ENCODE assay signal across 24 mouse cellular contexts in the genomic region with DNA sequence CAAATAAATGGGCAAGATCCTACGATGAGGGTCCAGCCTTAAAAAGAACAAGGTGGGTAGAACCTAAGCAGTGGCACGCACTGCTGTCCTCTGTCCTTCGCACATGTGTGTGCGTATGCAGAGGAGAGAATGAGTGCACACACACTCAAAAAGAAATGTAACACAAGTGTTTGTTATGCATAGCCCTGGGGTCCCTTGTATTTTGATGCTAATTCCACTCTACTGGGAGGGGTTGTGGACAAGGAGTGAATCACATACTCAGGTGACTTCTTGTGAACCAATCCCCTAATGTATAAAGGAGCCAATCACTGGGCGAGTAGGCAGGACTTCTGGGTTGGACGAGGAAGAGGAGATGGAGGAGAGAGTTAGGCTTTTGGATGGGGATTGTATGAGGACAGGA. TPM values are rescaled to one million over a fixed set of nuclear protein-coding genes. Genes with fewer than 3 reads are reported as not detected.
DNase-seq lines count a peak whose midpoint lies in the region; ATAC-seq and TF ChIP-seq lines count a peak whose summit lies in the region.
"Had no signal": no experiment of that assay in that cellular context is flagged by ENCODE, and none has a peak within 500 bp of the region (broad histone marks: within the 10 kb centered on the region; RNA-seq: fewer than 3 reads in every experiment).

No protein-coding gene starts in this region.

- 90% methylated on average over 6 of the region's 6 CpGs for WGBS in midbrain, postnatal 0 days

- no peaks in the 10 kb centered on the region for H3K9me3 ChIP-seq in ES-Bruce4 (replicated peaks; ENCODE audit: control insufficient read depth, insufficient read depth, low read length, poor library complexity, severe bottlenecking)
- H3K9me3 ChIP-seq in ES-E14 (ENCODE audit: control insufficient read depth, insufficient read depth, low read depth, low read length): no peaks in the 10 kb centered on the region
- H3K9me3 ChIP-seq in midbrain, postnatal 0 days (ENCODE audit: low read length): no peaks in the 10 kb centered on the region
- H3K9me3 ChIP-seq: embryonic facial prominence, embryonic 15.5 days; forebrain, embryonic 12.5 days had no signal

- 0 out of 2 replicates have a peak overlapping the region, but pooled peaks have one; percentile 4 for H3K27ac ChIP-seq in ES-Bruce4 (ENCODE audit: insufficient read depth, low read length)
- no peak overlapping the region for H3K27ac ChIP-seq in ES-E14 (ENCODE audit: insufficient read depth, low read depth, low read length, poor library complexity, severe bottlenecking)
- H3K27ac ChIP-seq in midbrain, postnatal 0 days (ENCODE audit: low read depth, low read length): no peak overlapping the region
- H3K27ac ChIP-seq: embryonic facial prominence, embryonic 13.5 days; embryonic facial prominence, embryonic 15.5 days; forebrain, embryonic 12.5 days had no signal

- peak; percentile 28 for TF ChIP-seq POLR2A in ES-Bruce4 (IDR thresholded peaks at IDR 0.05; ENCODE audit: insufficient read depth, low read length)

- H3K9ac ChIP-seq in ES-Bruce4 (ENCODE audit: low read depth, poor library complexity, severe bottlenecking) (no peak overlapping the region), ES-E14 (ENCODE audit: insufficient read depth, low read depth, low read length, poor library complexity, severe bottlenecking) (no peak overlapping the region)
- no peak overlapping the region for H3K9ac ChIP-seq in midbrain, postnatal 0 days (replicated peaks; ENCODE audit: low read length, poor library complexity, severe bottlenecking)
- H3K9ac ChIP-seq: embryonic facial prominence, embryonic 13.5 days; embryonic facial prominence, embryonic 15.5 days; forebrain, embryonic 12.5 days had no signal

- in situ Hi-C loops in ES-E14 (cut with MboI; ENCODE audit: low sequenced_read_pairs in 2 of 2, unreplicated experiment in 2 of 2): no loop called here

- TF ChIP-seq EP300 in ES-Bruce4 (IDR thresholded peaks at IDR 0.05; ENCODE audit: insufficient read depth, low read depth, low read length): peak; percentile 43; the same call in 1 of the 2 replicates

- no peak for ATAC-seq in megakaryocyte, adult 5-6 weeks (ENCODE audit: poor library complexity, severe bottlenecking)
- ATAC-seq in midbrain, postnatal 0 days (ENCODE audit: low FRiP score): no peak
- ATAC-seq: forebrain, embryonic 14.5 days; forebrain, embryonic 16.5 days had no signal

- H3K36me3 ChIP-seq in ES-Bruce4 (ENCODE audit: control insufficient read depth, insufficient read depth, low read length, poor library complexity, severe bottlenecking): no peaks in the 10 kb centered on the region
- H3K36me3 ChIP-seq in ES-E14 (ENCODE audit: control insufficient read depth, insufficient read depth, low read length, poor library complexity, severe bottlenecking): no peaks in the 10 kb centered on the region
- no peaks in the 10 kb centered on the region for H3K36me3 ChIP-seq in midbrain, postnatal 0 days (ENCODE audit: insufficient read depth, low read length)
- H3K36me3 ChIP-seq: embryonic facial prominence, embryonic 13.5 days; embryonic facial prominence, embryonic 15.5 days; forebrain, embryonic 12.5 days had no signal

- no peaks in the 10 kb centered on the region for H3K27me3 ChIP-seq in ES-Bruce4 (ENCODE audit: control insufficient read depth, insufficient read depth, low read length, poor library complexity, severe bottlenecking)
- no peaks in the 10 kb centered on the region for H3K27me3 ChIP-seq in midbrain, postnatal 0 days (ENCODE audit: insufficient read depth, low read length)
- H3K27me3 ChIP-seq: embryonic facial prominence, embryonic 13.5 days; embryonic facial prominence, embryonic 15.5 days; forebrain, embryonic 12.5 days had no signal

- no peak overlapping the region for H3K4me2 ChIP-seq in midbrain, postnatal 0 days (ENCODE audit: low read depth, low read length, poor library complexity, severe bottlenecking)
- H3K4me2 ChIP-seq: embryonic facial prominence, embryonic 13.5 days; embryonic facial prominence, embryonic 15.5 days; forebrain, embryonic 12.5 days had no signal

- peak; percentile 16 for DNase-seq in testis, postnatal 10 days (ENCODE audit: low spot score)
- DNase-seq in testis, postnatal 14 days (ENCODE audit: low spot score): no peak
- peak; percentile 35 for DNase-seq in ES-E14 (ENCODE audit: low read depth, low spot score)
- DNase-seq in ZHBTc4 (ENCODE audit: low read depth, low spot score): peak; percentile 69
- no peak for DNase-seq in midbrain, postnatal 0 days (ENCODE audit: low spot score)
- DNase-seq in layer of hippocampus, postnatal 36 days: no peak
- DNase-seq: adrenal gland, adult 2 months; adrenal gland, postnatal 10 days; adrenal gland, postnatal 25 days; cerebellum, adult 11 months; cerebellum, adult 18-20 months; cerebellum, adult 8-10 months; cerebellum, adult 9-11 months; cerebellum, postnatal 14 days; cerebellum, postnatal 36 days; embryo, embryonic 11 days had no signal

- no peak overlapping the region for H3K4me3 ChIP-seq in ES-Bruce4 (ENCODE audit: low read depth, low read length)
- H3K4me3 ChIP-seq in ES-E14 (ENCODE audit: insufficient read depth in 1 of 2, low read depth in 1 of 2, low read length in 2 of 2, poor library complexity in 1 of 2, severe bottlenecking in 1 of 2): peak overlapping the region; percentile 56 to 74
- H3K4me3 ChIP-seq in midbrain, postnatal 0 days (ENCODE audit: low read depth, low read length): no peak overlapping the region
- H3K4me3 ChIP-seq: embryonic facial prominence, embryonic 13.5 days; embryonic facial prominence, embryonic 15.5 days; erythroblast, embryonic 14.5 days; forebrain, embryonic 12.5 days had no signal

- no peak for TF ChIP-seq CTCF in ES-Bruce4 (IDR thresholded peaks at IDR 0.05; ENCODE audit: low read depth, low read length)
- TF ChIP-seq CTCF in midbrain, postnatal 0 days (IDR thresholded peaks at IDR 0.05): no peak

- H3K4me1 ChIP-seq in ES-Bruce4 (ENCODE audit: control insufficient read depth, insufficient read depth, low read length) (peaks cover 3% of the 10 kb centered on the region), ES-E14 (ENCODE audit: control insufficient read depth in 2 of 2, insufficient read depth in 2 of 2, low read length in 2 of 2, poor library complexity in 1 of 2) (peaks cover 2 to 4% of the 10 kb centered on the region in 2 experiments; a peak in 2 of 4 replicates)
- no peaks in the 10 kb centered on the region for H3K4me1 ChIP-seq in midbrain, postnatal 0 days (ENCODE audit: insufficient read depth, low read length)
- H3K4me1 ChIP-seq: embryonic facial prominence, embryonic 13.5 days; embryonic facial prominence, embryonic 15.5 days; forebrain, embryonic 12.5 days had no signal

TF ChIP-seq in ES-E14, 5 proteins besides CTCF, POLR2A, EP300 and RAD21:
- TF ChIP-seq MAFK (IDR thresholded peaks at IDR 0.05; ENCODE audit: insufficient read depth, low read depth, low read length): no peak
- no peak for TF ChIP-seq CHD2 (IDR thresholded peaks at IDR 0.05; ENCODE audit: low read depth, low read length)
- no peak for TF ChIP-seq ZNF384 (IDR thresholded peaks at IDR 0.05; ENCODE audit: low read depth, low read length)
- no peak for TF ChIP-seq HCFC1 (IDR thresholded peaks at IDR 0.05; ENCODE audit: borderline replicate concordance, insufficient read depth, low read length)
- TF ChIP-seq ZC3H11A (IDR thresholded peaks at IDR 0.05; ENCODE audit: borderline replicate concordance, low read depth, low read length): no peak

RNA-seq across cellular contexts. Expression of gene Ank, which starts 44.9 kb away (rescaled TPM):
- 9.7 and 12.6 TPM in 2 replicates for polyA plus RNA-seq in ES-Bruce4 (2011; ENCODE audit: insufficient read depth, insufficient read length, low read depth, missing spikeins)
- 9.7 and 12.0 TPM in 2 replicates for total RNA-seq in ES-E14 (2012; rRNA removed)
- total RNA-seq in megakaryocyte, adult 5-6 weeks (2015): 44.6 and 46.5 TPM in 2 replicates
- total RNA-seq in megakaryocyte, adult 5-6 weeks (2017): 12.7 and 15.5 TPM in 2 replicates
- 24.1 and 28.4 TPM in 2 replicates for total RNA-seq in midbrain, postnatal 0 days (2014; rRNA removed)
- polyA plus RNA-seq in midbrain, postnatal 0 days (2015; fragmentation: Nextera tagmentation; extraction: Ambion mirVana): 15.7 and 15.8 TPM in 2 replicates
- 100 to 1,000 TPM; 156 to 161 TPM for total RNA-seq in layer of hippocampus, postnatal 36 days (2021)

Comparison
In these comparisons a context has a peak if more than half of its experiments do, and no peak if none do; other contexts are left out.
1. DNase-seq: peak in testis, postnatal 10 days (single experiment), ES-E14 (single experiment) and ZHBTc4 (single experiment); none in testis, postnatal 14 days (single experiment), midbrain, postnatal 0 days (single experiment) and layer of hippocampus, postnatal 36 days (0 of 2).
2. H3K4me3 ChIP-seq: peak in ES-E14 (2 of 2); none in ES-Bruce4 (single experiment) and midbrain, postnatal 0 days (single experiment).